ENCODE assay signal across 20 mouse cellular contexts in genomic region chr12:112727801-112728200, GRCm38 (mm10). TPM values are rescaled to one million over a fixed set of nuclear protein-coding genes. Genes with fewer than 3 reads are reported as not detected.
DNase-seq lines count a peak whose midpoint lies in the region; ATAC-seq and TF ChIP-seq lines count a peak whose summit lies in the region.
"Had no signal": no experiment of that assay in that cellular context is flagged by ENCODE, and none has a peak within 500 bp of the region (broad histone marks: within the 10 kb centered on the region; RNA-seq: fewer than 3 reads in every experiment).

No protein-coding gene starts in this region.

- TF ChIP-seq EP300 in stomach, postnatal 0 days (optimal IDR thresholded peaks at IDR 0.05) = no peak

- H3K9me3 ChIP-seq in hindbrain, embryonic 13.5 days = no peaks in the 10 kb centered on the region
- H3K9me3 ChIP-seq in hindbrain, embryonic 10.5 days = no peaks in the 10 kb centered on the region
- H3K9me3 ChIP-seq in neural tube, embryonic 13.5 days = no peaks in the 10 kb centered on the region
- no peaks in the 10 kb centered on the region for H3K9me3 ChIP-seq in stomach, postnatal 0 days (ENCODE audit: control insufficient read depth, low read length)
- H3K9me3 ChIP-seq: embryonic facial prominence, embryonic 10.5 days; forebrain, embryonic 15.5 days; heart, embryonic 10.5 days had no signal

- H3K27ac ChIP-seq in hindbrain, embryonic 13.5 days = no peak overlapping the region
- H3K27ac ChIP-seq in hindbrain, embryonic 10.5 days = no peak overlapping the region
- H3K27ac ChIP-seq in neural tube, embryonic 13.5 days (replicated peaks) = no peak overlapping the region
- H3K27ac ChIP-seq in stomach, postnatal 0 days (replicated peaks) = no peak overlapping the region
- H3K27ac ChIP-seq: embryonic facial prominence, embryonic 10.5 days; forebrain, embryonic 15.5 days; heart, embryonic 10.5 days had no signal

- peaks cover 55% of the 10 kb centered on the region for H3K36me3 ChIP-seq in hindbrain, embryonic 13.5 days
- peaks cover 13% of the 10 kb centered on the region; the same call in 1 of the 2 replicates for H3K36me3 ChIP-seq in hindbrain, embryonic 10.5 days
- peaks cover 29% of the 10 kb centered on the region for H3K36me3 ChIP-seq in neural tube, embryonic 13.5 days
- peaks cover 12% of the 10 kb centered on the region for H3K36me3 ChIP-seq in stomach, postnatal 0 days (ENCODE audit: control insufficient read depth, insufficient read depth, low read length)

- no peak for ATAC-seq in hindbrain, embryonic 13.5 days (ENCODE audit: low FRiP score)
- ATAC-seq in neural tube, embryonic 13.5 days (ENCODE audit: low read depth) = no peak
- no peak for ATAC-seq in stomach, postnatal 0 days (ENCODE audit: low FRiP score, low TSS enrichment)
- ATAC-seq: forebrain, embryonic 15.5 days; hindbrain, embryonic 16.5 days; inflammation-experienced regulatory T-cells, adult 6 months had no signal

- H3K4me1 ChIP-seq in hindbrain, embryonic 13.5 days (replicated peaks) = peaks cover 48% of the 10 kb centered on the region
- H3K4me1 ChIP-seq in hindbrain, embryonic 10.5 days (replicated peaks) = peaks cover 11% of the 10 kb centered on the region
- H3K4me1 ChIP-seq in neural tube, embryonic 13.5 days (replicated peaks) = peaks cover 44% of the 10 kb centered on the region
- H3K4me1 ChIP-seq in stomach, postnatal 0 days (replicated peaks; ENCODE audit: control insufficient read depth, insufficient read depth) = peaks cover 4% of the 10 kb centered on the region; the same call in 1 of the 2 replicates

- H3K4me3 ChIP-seq in hindbrain, embryonic 13.5 days = no peak overlapping the region
- H3K4me3 ChIP-seq in hindbrain, embryonic 10.5 days = no peak overlapping the region
- no peak overlapping the region for H3K4me3 ChIP-seq in neural tube, embryonic 13.5 days
- no peak overlapping the region for H3K4me3 ChIP-seq in stomach, postnatal 0 days (ENCODE audit: low read depth, low read length)
- H3K4me3 ChIP-seq: embryonic facial prominence, embryonic 10.5 days; forebrain, embryonic 15.5 days; heart, embryonic 10.5 days had no signal

- 0 out of 2 replicates have a peak overlapping the region, but pooled peaks have one; percentile 44 for H3K9ac ChIP-seq in hindbrain, embryonic 13.5 days
- H3K9ac ChIP-seq in neural tube, embryonic 13.5 days = 0 out of 2 replicates have a peak overlapping the region, but pooled peaks have one; percentile 4
- no peak overlapping the region for H3K9ac ChIP-seq in stomach, postnatal 0 days (ENCODE audit: low read length)
- H3K9ac ChIP-seq: forebrain, embryonic 15.5 days had no signal

- peaks cover 5% of the 10 kb centered on the region; the same call in 1 of the 2 replicates for H3K27me3 ChIP-seq in hindbrain, embryonic 13.5 days
- peaks cover 14% of the 10 kb centered on the region for H3K27me3 ChIP-seq in hindbrain, embryonic 10.5 days (ENCODE audit: insufficient read depth, poor library complexity, severe bottlenecking)
- H3K27me3 ChIP-seq in neural tube, embryonic 13.5 days = peaks cover 6% of the 10 kb centered on the region
- no peaks in the 10 kb centered on the region for H3K27me3 ChIP-seq in stomach, postnatal 0 days (ENCODE audit: control insufficient read depth, insufficient read depth, low read length)
- H3K27me3 ChIP-seq: forebrain, embryonic 15.5 days had no signal

- no peak overlapping the region for H3K4me2 ChIP-seq in hindbrain, embryonic 13.5 days
- H3K4me2 ChIP-seq in neural tube, embryonic 13.5 days = no peak overlapping the region
- no peak overlapping the region for H3K4me2 ChIP-seq in stomach, postnatal 0 days (replicated peaks; ENCODE audit: low read depth)
- H3K4me2 ChIP-seq: forebrain, embryonic 15.5 days had no signal

- WGBS in hindbrain, embryonic 13.5 days = 58% methylated on average over 8 of the region's 8 CpGs
- 84% methylated on average over 8 of the region's 8 CpGs for WGBS in hindbrain, embryonic 10.5 days
- 56% methylated on average over 8 of the region's 8 CpGs for WGBS in neural tube, embryonic 13.5 days
- WGBS in stomach, postnatal 0 days = 49% methylated on average over 8 of the region's 8 CpGs

- TF ChIP-seq CTCF in stomach, postnatal 0 days (IDR thresholded peaks at IDR 0.05; ENCODE audit: low read depth) = no peak

- DNase-seq in cerebellum, adult 9-10 months = peak; percentile 41
- DNase-seq in cerebellum, postnatal 4 days (ENCODE audit: low spot score in 2 of 2) = no peak
- DNase-seq in hindbrain, embryonic 10.5 days (ENCODE audit: low spot score) = no peak
- no peak for DNase-seq in neural tube, embryonic 10.5 days (ENCODE audit: extremely low spot score, low spot score)
- peak; percentile 72 for DNase-seq in stomach, postnatal 0 days (ENCODE audit: low spot score)
- DNase-seq in frontal cortex, postnatal 25 days (ENCODE audit: low spot score in 2 of 2) = no peak
- DNase-seq: adrenal gland, adult 8-10 months; adrenal gland, postnatal 36 days; gastrocnemius, postnatal 10 days; heart, adult 18-20 months; heart, postnatal 10 days; heart, postnatal 4 days; kidney, adult 11 months had no signal

RNA-seq across cellular contexts. Expression of gene Cep170b, which starts 7.5 kb away (rescaled TPM):
- polyA plus RNA-seq in hindbrain, embryonic 13.5 days (2015; fragmentation: Nextera tagmentation; extraction: Ambion mirVana) = 24.2 and 24.9 TPM in 2 replicates
- polyA plus RNA-seq in hindbrain, embryonic 10.5 days (2016; fragmentation: Nextera tagmentation; extraction: Ambion mirVana) = 6.7 and 8.7 TPM in 2 replicates
- 23.7 and 26.9 TPM in 2 replicates for polyA plus RNA-seq in neural tube, embryonic 13.5 days (2015; fragmentation: Nextera tagmentation; extraction: Ambion mirVana)
- 20.7 and 21.2 TPM in 2 replicates for polyA plus RNA-seq in stomach, postnatal 0 days (2015; fragmentation: Nextera tagmentation; extraction: Ambion mirVana)

RNA-seq across cellular contexts. Expression of gene Pld4, which starts 32.7 kb away (rescaled TPM):
- 6.4 and 7.0 TPM in 2 replicates for polyA plus RNA-seq in hindbrain, embryonic 13.5 days (2015; fragmentation: Nextera tagmentation; extraction: Ambion mirVana)
- 5.2 and 5.7 TPM in 2 replicates for polyA plus RNA-seq in hindbrain, embryonic 10.5 days (2016; fragmentation: Nextera tagmentation; extraction: Ambion mirVana)
- polyA plus RNA-seq in neural tube, embryonic 13.5 days (2015; fragmentation: Nextera tagmentation; extraction: Ambion mirVana) = 6.7 and 8.6 TPM in 2 replicates
- 9.6 and 9.8 TPM in 2 replicates for polyA plus RNA-seq in stomach, postnatal 0 days (2015; fragmentation: Nextera tagmentation; extraction: Ambion mirVana)

RNA-seq across cellular contexts. Expression of gene Zbtb42, which starts 49.2 kb away (rescaled TPM):
- 3.6 and 4.6 TPM in 2 replicates for polyA plus RNA-seq in hindbrain, embryonic 13.5 days (2015; fragmentation: Nextera tagmentation; extraction: Ambion mirVana)
- 7.1 and 10.9 TPM in 2 replicates for polyA plus RNA-seq in hindbrain, embryonic 10.5 days (2016; fragmentation: Nextera tagmentation; extraction: Ambion mirVana)
- polyA plus RNA-seq in neural tube, embryonic 13.5 days (2015; fragmentation: Nextera tagmentation; extraction: Ambion mirVana) = 2.1 TPM in 2 replicates
- 11.3 and 12.1 TPM in 2 replicates for polyA plus RNA-seq in stomach, postnatal 0 days (2015; fragmentation: Nextera tagmentation; extraction: Ambion mirVana)

RNA-seq across cellular contexts. Expression of gene Akt1, which starts 53.1 kb away (rescaled TPM):
- 60.8 and 64.5 TPM in 2 replicates for polyA plus RNA-seq in hindbrain, embryonic 13.5 days (2015; fragmentation: Nextera tagmentation; extraction: Ambion mirVana)
- polyA plus RNA-seq in hindbrain, embryonic 10.5 days (2016; fragmentation: Nextera tagmentation; extraction: Ambion mirVana) = 50.9 and 56.8 TPM in 2 replicates
- polyA plus RNA-seq in neural tube, embryonic 13.5 days (2015; fragmentation: Nextera tagmentation; extraction: Ambion mirVana) = 73.4 and 101 TPM in 2 replicates
- polyA plus RNA-seq in stomach, postnatal 0 days (2015; fragmentation: Nextera tagmentation; extraction: Ambion mirVana) = 84.5 and 98.2 TPM in 2 replicates

Comparison
In these comparisons a context has a peak if more than half of its experiments do, and no peak if none do; other contexts are left out.
1. DNase-seq: peak in cerebellum, adult 9-10 months (single experiment) and stomach, postnatal 0 days (single experiment); none in cerebellum, postnatal 4 days (0 of 2), hindbrain, embryonic 10.5 days (single experiment), neural tube, embryonic 10.5 days (single experiment) and frontal cortex, postnatal 25 days (0 of 2).